Mouse (Mus musculus) NIH3T3 (cell line): ENCODE results near the gene 9930111J21Rik1.
"Not testable (repeated sequence)": the region's sequence is repeated elsewhere in the genome, so short reads cannot be mapped to it uniquely, and the experiment has no call there.

ENCODE experiments used
- DNase-seq: peaks from one replicate; pipeline ENCODE4 v3.0.0-alpha.2; 2012; ENCODE audit warnings: low read depth

9930111J21Rik1 gene

DNA sequence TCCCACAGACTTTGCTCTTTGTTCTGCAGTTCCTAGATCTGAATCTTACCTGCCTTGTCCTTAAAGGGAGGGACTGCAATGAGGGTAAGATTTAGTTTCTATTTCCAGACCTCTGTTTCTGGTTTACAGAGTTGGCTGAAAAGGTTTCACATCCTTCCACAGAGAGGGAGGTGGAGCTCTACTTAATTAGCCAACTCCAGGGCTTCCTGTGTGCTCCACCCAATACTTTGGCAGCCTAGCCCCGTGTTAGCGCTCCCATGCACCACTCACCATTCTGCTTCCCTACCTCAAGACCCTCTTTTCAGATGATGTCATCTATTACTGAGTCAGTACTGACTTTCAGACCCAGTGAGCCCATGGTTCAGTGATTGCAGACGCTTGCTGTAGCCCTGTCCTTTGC is at the start of gene 9930111J21Rik1:
Gene 9930111J21Rik1 (minus strand): TSS at position 148 of the 400 bp plus-strand sequence.
- not testable (repeated sequence) for DNase-seq

DNA sequence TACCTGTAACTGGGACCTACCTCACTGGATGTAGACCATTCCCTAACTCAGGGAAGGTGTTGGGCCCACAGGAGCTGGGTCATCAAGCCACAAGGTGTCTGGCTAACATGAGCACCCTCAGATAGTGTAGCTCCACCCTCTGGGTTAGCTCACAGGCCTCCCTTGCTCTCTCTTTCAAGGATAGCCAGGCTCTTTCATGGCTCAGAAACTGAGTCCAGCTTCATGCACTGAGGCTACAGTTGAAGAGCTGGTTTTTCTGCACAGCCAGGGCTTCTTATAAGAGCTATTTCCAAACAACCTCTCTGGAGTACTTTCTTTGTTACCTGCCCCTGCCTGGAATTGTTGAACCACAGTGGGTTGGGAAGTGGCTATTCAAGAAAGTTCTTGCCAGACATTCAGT is 32.9 kb upstream of the 9930111J21Rik1 start:
- DNase-seq = not testable (repeated sequence)

GRCm38 (mm10) chr11:49006785-49007184 is 27.6 kb upstream of the 9930111J21Rik1 start:
- not testable (repeated sequence) for DNase-seq

DNA sequence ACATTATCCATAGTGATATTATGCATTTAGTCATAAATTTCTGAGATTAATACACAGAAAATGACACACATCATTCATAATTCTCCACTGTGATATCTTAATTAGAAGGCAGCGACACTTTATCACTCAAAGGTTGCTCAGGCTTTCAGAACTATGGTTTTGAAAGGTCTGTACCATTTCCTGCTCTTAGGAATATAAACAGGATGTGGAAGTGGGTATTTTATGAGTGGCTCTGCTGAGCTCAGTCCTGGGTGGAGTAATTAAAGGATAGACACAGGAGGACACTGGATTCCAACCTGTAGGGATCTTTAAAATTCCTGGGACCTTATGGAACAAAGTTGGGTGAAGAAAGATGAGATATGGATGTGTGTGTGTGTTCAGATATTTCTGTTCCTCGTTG is 27.1 kb upstream of the 9930111J21Rik1 start:
- DNase-seq = not testable (repeated sequence)

DNA sequence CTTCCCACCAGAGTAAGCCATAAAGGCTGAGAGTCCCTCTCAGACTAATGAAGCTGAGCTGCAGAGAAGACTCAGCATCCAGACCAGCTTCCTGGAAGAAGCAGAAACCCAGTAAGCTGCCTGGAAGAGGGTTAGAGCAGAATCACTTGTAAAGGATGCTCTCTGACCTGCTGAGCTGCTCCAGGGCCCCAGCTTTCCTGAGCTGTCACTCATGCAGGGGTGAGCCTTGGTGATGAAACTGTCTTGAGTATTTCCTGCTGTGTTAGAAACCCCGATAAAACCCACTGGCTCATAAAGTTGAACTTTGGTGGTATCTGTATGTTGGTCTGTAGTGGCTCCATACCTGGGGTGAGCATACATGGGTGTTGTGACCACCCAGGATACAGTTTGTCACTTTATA is 21.2 kb upstream of the 9930111J21Rik1 start:
- not testable (repeated sequence) for DNase-seq

DNA sequence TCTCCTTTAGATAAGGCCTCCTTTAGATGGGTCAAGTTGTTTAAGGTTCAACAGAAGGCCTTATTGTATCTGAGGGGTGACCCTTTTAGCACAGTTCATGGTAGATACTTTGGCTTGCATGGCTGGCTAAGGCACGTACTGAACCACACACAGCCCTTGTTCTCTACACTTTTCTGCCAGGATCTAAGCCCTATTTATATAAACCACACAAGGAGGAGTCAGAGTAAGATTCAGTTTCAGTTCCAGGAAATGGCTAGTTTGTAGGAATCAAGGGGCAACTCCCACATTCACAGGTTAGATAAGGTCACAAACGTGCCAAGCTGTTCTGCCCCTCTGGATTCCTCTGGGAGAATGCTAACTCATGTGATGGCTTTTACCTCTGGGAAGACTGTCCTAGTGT is 14.8 kb upstream of the 9930111J21Rik1 start, which contains the start of gene Tgtp1:
Gene Tgtp1 (minus strand): TSS at position 155 of the 400 bp plus-strand sequence.
- peak; percentile 26 for DNase-seq

DNA sequence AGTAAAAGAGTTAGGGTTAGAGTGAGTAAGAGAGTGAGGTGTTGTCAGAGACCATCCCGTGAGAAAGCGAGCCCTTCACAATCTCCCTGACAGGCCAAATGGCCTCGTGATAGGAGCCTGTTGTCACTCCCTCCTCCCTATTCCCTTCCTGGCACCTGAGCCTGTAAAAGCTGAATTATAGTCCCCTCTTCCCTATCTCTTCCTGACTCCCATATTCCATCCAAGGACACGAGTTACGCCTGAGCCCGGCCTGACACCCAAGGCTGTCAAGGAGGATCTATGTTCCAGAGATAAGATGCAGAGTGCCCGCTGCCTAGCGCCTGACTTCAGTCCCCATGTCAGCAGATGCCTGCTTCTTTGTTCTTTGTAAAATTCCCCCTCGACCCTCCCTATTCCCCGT is 14.1 kb upstream of the 9930111J21Rik1 start:
- DNase-seq = not testable (repeated sequence)

GRCm38 (mm10) chr11:48991740-48992520 is 12.7 kb upstream of the 9930111J21Rik1 start, which contains the start of gene Gm12185:
Gm12185 (minus strand) TSS chr11:48992226.
- DNase-seq = peak; percentile 26

DNA sequence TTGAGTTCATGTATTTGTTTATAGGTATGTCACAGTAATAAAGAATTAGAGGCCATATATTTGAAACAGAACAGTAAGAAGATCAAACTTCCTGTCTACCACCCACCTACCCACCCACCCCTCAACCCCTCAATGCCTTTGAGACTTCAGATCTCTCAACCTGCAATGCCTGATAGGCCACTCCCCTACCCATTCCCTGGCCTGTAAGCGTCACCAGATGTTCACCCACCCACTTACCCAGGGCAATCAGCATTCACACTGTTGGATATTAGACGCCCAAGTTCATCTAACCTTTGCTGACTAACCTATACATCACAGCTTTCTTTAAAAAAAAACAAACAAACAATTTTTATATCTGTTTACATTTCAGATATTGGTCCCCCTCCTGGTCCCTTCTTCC is 10.8 kb upstream of the 9930111J21Rik1 start:
- not testable (repeated sequence) for DNase-seq

DNA sequence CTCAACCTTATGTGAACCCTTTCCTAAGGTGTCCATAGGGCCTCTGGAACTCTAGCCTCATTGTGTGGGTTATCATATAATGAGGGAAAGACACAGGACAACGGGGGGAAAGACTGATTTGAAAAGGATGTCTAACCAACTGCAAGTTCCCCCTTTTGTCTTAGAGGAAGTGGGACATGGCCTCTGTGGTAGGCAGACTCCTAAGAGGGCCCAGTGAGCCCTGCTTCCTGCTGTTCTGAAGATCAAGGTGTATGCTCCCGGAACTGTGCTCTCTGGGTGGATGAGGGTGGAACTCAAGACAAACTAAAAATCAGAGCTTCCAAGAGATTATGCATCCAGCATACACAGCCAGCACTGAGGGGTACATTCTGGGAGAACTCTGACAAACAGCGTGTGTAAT is 9.0 kb upstream of the 9930111J21Rik1 start:
- not testable (repeated sequence) for DNase-seq

DNA sequence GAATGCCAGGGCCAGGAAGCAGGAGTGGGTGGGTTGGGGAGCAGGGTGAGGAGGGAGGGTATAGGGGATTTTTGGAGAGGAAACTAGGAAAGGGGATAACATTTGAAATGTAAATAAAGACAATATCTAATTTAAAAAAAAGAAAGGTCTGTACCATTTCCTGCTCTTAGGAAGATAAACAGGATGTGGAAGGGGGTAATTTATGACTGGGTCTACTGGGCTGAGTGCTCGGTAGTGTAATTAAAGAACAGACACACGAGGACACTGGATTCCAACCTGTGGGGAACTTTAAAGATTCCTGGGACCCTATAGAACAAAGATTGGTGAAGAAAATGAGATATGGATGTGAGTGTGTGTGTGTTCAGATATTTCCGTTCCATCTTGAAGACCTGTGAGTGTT is 3.6 kb upstream of the 9930111J21Rik1 start:
- DNase-seq = not testable (repeated sequence)

- DNase-seq = not testable (repeated sequence)
Measured at GRCm38 (mm10) chr11:48980052-48980451, 854 bp upstream of the 9930111J21Rik1 start.

DNA sequence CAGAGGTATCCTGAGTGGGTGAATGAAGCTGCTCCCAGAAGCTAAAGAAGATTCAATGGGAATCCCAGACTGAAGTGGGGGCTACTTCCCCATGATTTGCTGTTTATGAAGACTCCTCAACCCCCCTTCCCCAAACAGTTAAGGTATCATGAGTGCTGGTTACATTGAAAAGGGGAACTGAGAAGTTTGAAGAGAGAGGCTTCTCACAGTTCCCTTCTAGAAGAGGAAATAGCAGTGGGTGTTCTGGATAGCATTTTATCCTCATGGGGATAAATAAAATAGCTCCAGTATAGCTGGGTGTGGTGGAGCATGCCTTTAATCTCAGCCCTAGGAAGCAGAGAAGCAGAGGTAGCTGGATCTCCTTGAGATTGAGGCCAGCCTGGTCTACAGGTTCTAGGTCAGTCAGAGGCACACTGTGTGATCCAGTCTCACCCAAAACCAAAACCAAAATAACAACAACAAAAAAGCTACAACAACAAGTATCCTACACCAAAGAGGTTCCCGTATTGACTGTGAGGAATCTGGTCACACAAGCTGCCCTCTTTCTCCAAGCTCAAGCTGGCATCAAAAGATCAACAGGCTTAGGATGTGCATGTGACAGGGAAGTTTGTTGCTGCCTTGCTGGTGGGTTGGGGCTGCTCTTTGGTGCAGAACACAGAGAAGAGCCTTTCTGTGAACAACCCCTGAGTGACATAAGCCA is 808 bp downstream of the 9930111J21Rik1 start, which contains the start of gene Olfr56:
Gene Olfr56 (plus strand): TSS at position 650 of the 700 bp plus-strand sequence.
- not testable (repeated sequence) for DNase-seq

DNA sequence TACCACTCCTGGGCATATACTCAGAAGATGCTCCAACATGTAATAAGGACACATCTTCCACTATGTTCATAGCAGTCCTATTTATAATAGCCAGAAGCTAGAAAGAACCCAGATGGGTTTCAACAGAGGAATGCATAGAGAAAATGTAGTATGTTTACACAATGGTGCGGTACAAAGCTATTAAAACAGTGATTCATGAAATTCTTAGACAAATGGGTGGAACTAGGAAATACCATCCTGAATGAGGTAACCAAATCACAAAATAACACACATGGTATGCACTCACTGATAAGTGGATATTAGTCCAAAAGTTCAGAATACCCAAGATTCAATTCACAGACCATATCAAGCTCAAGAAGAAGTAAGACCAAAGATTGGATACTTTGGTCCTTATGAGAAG is 4.5 kb downstream of the 9930111J21Rik1 start:
- not testable (repeated sequence) for DNase-seq

GRCm38 (mm10) chr11:48946090-48946489 is 33.1 kb downstream of the 9930111J21Rik1 start, which contains the start of gene Psme2b:
Psme2b (minus strand) TSS chr11:48946190.
- not testable (repeated sequence) for DNase-seq

GRCm38 (mm10) chr11:48939286-48939685 is 39.9 kb downstream of the 9930111J21Rik1 start:
- not testable (repeated sequence) for DNase-seq

- DNase-seq = not testable (repeated sequence)
Measured at GRCm38 (mm10) chr11:48935291-48935690, 43.9 kb downstream of the 9930111J21Rik1 start.

GRCm38 (mm10) chr11:48933923-48934322 is 45.3 kb downstream of the 9930111J21Rik1 start:
- DNase-seq = not testable (repeated sequence)

- DNase-seq = not testable (repeated sequence)
Measured at GRCm38 (mm10) chr11:48933422-48933821, 45.8 kb downstream of the 9930111J21Rik1 start.

DNA sequence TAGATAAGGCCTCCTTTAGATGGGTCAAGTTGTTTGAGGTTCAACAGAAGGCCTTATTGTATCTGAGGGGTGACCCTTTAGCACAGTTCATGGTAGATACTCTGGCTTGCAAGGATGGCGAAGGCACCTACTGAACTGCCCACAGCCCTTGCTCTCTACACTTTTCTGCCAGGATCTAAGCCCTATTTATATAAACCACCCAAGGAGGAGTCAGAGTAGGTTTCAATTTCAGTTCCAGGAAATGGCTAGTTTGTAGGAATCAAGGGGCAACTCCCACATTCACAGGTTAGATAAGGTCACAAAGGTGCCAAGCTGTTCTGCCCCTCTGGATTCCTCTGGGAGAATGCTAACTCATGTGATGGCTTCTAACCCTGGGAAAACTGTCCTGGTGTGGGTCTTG is 51.1 kb downstream of the 9930111J21Rik1 start:
- DNase-seq = not testable (repeated sequence)

- not testable (repeated sequence) for DNase-seq
Measured at GRCm38 (mm10) chr11:48926437-48926836, 52.8 kb downstream of the 9930111J21Rik1 start.

DNA sequence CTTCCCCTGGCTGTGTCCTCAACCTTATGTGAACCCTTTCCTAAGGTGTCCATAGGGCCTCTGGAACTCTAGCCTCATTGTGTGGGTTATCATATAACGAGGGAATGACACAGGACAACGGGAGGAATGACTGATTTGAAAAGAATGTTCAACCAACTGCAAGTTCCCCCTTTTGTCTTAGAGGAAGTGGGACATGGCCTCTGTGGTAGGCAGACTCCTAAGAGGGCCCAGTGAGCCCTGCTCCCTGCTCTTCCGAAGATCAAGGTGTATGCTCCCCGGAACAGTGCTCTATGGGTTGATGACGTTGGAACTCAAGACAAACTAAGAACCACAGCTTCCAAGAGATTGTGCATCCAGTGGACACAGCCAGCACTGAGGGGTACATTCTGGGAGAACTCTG is 55.4 kb downstream of the 9930111J21Rik1 start:
- not testable (repeated sequence) for DNase-seq
